Mouse (Mus musculus) stomach, embryonic 16.5 days (tissue): Measurements from ENCODE around the gene Prkaca. TPM values are rescaled to one million over a fixed set of nuclear protein-coding genes. Genes with fewer than 3 reads are reported as not detected.

ENCODE experiments used
- ATAC-seq: fragments of 200-750 bp; cut with Nextera tagmentation; 2 replicates; pipeline ENCODE4 v1.8.0; 2017; ENCODE audit warnings: moderate number of reproducible peaks, moderate TSS enrichment; ENCODE audit not compliant: insufficient read depth, low FRiP score
- H3K27ac ChIP-seq: fragments of 300-500 bp; sonication (generic); 2 replicates; pipeline ENCODE4 v1.5.1; 2014; ENCODE audit warnings: low read length
- H3K27me3 ChIP-seq: fragments of 300-500 bp; sonication (generic); 2 replicates; pipeline ENCODE4 v1.6.1; 2014; ENCODE audit warnings: low read length, control low read depth, mixed read lengths; ENCODE audit not compliant: control insufficient read depth, insufficient read depth
- H3K36me3 ChIP-seq: fragments of 300-500 bp; sonication (generic); 2 replicates; pipeline ENCODE4 v1.6.1; 2014; ENCODE audit warnings: low read length; ENCODE audit not compliant: control insufficient read depth, insufficient read depth
- H3K4me1 ChIP-seq: fragments of 300-500 bp; sonication (generic); 2 replicates; pipeline ENCODE4 v1.6.1; 2014; ENCODE audit warnings: low read length, control low read depth, mixed read lengths; ENCODE audit not compliant: control insufficient read depth, insufficient read depth
- H3K4me2 ChIP-seq: fragments of 300-500 bp; sonication (generic); 2 replicates; pipeline ENCODE4 v1.6.1; 2014; ENCODE audit warnings: low read depth, low read length, mixed read lengths
- H3K4me3 ChIP-seq: fragments of 300-500 bp; sonication (generic); replicated peaks from 2 replicates; pipeline ENCODE4 v1.5.1; 2014; ENCODE audit warnings: mild to moderate bottlenecking, low read length
- H3K9ac ChIP-seq: fragments of 300-500 bp; sonication (generic); 2 replicates; pipeline ENCODE4 v1.6.1; 2014; ENCODE audit warnings: low read length
- H3K9me3 ChIP-seq: fragments of 300-500 bp; sonication (generic); replicated peaks from 2 replicates; pipeline ENCODE4 v1.6.1; 2016; ENCODE audit warnings: low read length, control low read depth; ENCODE audit not compliant: control insufficient read depth
- WGBS: fragments of 180-500 bp; shearing (Covaris S2); extraction: QIAGEN DNeasy Blood & Tissue Kit; methylation state at CpG from one replicate; pipeline ENCODE4 v1.1.7; 2014; 5-methylcytosine and 5-hydroxymethylcytosine counted together
- polyA plus RNA-seq: library from polyadenylated mRNA; unstranded; fragments of >200 nt; fragmentation: Nextera tagmentation; extraction: Ambion mirVana; gene quantifications from 2 replicates; pipeline ENCODE4 v1.2.1, GENCODE M21; 2015

The Prkaca gene
- polyA plus RNA-seq, result 49.5 and 79.8 TPM in 2 replicates

DNA sequence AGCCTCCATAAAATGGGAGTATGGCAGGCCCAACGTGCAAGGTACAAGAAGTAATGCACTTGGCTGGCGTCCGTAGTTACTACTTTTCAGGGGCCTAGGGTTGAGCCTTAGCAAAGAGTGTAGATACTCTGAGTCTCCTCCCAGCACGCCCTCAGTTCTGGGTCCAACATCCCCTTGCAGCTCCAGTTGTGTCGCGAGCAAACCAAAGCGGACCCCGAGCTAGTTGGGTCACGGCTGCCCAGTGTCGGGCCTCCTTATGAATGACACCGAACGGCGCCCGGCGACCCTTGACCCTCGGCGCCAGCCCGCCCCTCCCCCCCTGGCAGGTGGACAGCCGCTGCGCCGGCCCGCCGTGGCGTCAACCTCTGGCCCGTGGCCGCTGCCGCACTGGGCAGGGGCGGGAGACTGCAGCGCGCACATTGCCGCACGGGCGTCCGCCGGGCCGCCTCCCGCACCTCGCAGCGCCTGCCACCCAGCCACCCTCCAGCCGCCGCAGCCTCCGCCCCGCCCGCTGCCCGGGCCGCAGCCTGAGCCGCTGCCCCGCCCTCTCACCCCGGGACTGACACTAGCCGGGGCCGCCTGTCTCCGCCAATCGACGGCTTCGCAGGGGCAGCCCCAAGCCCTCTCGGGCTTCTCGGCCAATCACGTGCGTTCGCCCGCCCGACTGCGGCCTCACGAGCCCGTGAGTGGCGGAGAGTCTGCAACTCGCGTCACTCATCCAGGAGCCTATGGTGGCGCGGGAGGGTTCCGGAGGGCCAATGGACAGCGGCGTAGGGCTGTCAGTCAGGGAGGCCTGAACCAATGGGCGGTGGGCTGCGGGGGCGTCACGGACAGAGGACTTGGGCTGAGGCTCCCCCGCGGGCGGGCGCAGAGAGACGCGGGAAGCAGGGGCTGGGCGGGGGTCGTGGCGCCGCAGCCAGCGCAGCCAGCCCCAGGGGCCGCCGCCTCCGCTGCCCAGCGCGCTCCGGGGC, at the start of gene Prkaca:
TSS of gene Prkaca (plus strand) at position 844 of the 971 bp plus-strand sequence.
- H3K4me1 ChIP-seq, result peaks cover 28% of the 10 kb centered on the region

DNA sequence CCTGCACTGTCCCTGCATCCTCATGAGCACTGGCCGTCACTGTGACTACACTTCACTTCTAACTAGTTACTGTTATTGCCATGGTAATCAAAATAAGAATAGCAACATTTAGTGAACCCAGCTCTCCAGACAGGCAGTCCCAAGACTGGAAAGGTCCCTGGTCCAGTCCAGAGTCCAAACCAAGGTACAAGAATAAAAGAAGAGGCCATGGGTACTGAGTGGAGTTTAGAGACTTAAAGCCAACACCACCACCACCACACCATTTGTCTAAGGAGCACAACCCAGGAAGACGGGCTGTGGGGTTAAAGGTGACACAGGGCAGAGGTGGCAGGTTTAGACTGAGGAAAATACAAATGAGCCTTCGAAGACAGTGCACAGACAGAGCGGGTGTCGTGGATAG, 48.2 kb upstream of the Prkaca start:
- Histone ChIP-seq H3K27me3 (no peaks in the 10 kb centered on the region), H3K9ac (no peak overlapping the region), H3K4me1 (no peaks in the 10 kb centered on the region), H3K27ac (no peak overlapping the region), H3K4me3 (no peak overlapping the region), H3K4me2 (no peak overlapping the region), H3K9me3 (no peaks in the 10 kb centered on the region), H3K36me3 (peaks cover 9% of the 10 kb centered on the region)
- no peak for ATAC-seq
- WGBS, result 72% methylated on average over 5 of the region's 5 CpGs

More for the DNA sequence above, at the start of gene Prkaca:
- WGBS, result under 1% methylated on average over 82 of the region's 94 CpGs
- Histone ChIP-seq H3K9ac (peak within 1 kb of the TSS; percentile 89), H3K4me2 (peak within 1 kb of the TSS; percentile 93), H3K4me3 (peak within 1 kb of the TSS; percentile 83), H3K27ac (peak within 1 kb of the TSS; percentile 46), H3K36me3 (no peaks in the 10 kb centered on the region; the same call in 1 of the 2 replicates), H3K9me3 (no peaks in the 10 kb centered on the region), H3K27me3 (no peaks in the 10 kb centered on the region)
- peak; percentile 99 for ATAC-seq

DNA sequence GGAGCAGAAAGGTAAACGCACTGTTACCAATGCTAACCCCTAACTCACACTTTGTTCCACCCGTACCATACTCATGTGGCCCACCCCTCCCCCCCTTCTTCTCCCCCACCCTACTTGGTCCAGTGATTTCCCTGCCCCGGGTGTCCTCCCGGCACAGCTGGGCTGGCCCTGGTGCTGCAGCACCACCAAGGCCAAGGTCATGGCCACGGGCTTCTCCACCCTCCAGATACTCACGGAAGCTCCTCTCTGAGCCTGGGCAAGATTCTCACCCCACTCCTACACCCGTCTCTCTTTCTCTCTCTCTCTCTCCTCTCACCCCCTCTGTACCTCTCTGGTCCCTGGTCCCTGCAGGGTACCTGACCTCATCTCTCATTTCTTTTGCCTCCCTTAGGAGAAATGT, 46.5 kb upstream of the Prkaca start:
- ATAC-seq, result no peak
- H3K4me1 ChIP-seq, result no peaks in the 10 kb centered on the region
- H3K27ac ChIP-seq, result no peak overlapping the region
- H3K9ac ChIP-seq, result no peak overlapping the region
- no peak overlapping the region for H3K4me2 ChIP-seq
- no peaks in the 10 kb centered on the region for H3K9me3 ChIP-seq
- no peak overlapping the region for H3K4me3 ChIP-seq
- WGBS, result 63% methylated on average over 7 of the region's 7 CpGs
- no peaks in the 10 kb centered on the region for H3K27me3 ChIP-seq
- peaks cover 19% of the 10 kb centered on the region for H3K36me3 ChIP-seq

DNA sequence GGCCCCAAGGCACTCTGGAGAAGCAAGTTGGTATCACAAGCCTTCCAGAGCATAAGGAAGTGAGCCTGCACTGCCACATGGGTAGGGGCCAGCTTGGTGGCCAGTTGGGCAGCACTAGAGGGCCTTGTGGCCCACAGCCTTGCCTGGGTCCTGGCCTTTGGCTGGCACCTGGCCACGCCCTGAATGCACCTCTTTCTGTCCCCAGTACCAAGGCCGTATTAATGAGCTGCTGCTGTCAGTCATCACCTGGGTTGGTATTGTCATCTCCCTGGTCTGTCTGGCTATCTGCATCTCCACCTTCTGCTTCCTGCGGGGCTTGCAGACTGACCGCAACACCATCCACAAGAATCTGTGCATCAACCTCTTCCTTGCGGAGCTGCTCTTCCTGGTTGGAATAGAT, 38.6 kb upstream of the Prkaca start:
- H3K36me3 ChIP-seq, result peaks cover 36% of the 10 kb centered on the region
- no peak for ATAC-seq

DNA sequence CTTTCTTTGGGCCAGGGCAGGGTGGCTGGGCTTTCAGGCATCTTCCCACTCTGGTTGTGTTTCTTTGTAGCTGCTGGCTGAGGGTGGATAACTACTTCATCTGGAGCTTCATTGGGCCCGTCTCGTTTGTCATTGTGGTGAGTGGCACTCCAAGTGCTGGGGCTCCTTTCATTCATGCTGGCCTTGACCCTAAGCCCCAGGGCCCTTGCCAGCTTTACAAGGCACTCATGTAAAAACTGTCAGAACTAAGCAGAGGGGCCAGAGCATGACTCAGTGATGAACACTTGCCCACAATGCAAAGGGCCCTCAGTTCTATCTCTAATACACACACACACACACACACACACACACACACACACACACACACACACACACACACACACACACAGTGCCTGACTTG, 37.8 kb upstream of the Prkaca start:
- no peak overlapping the region for H3K4me3 ChIP-seq
- H3K4me1 ChIP-seq, result no peaks in the 10 kb centered on the region
- 89% methylated on average over 2 of the region's 2 CpGs for WGBS
- ATAC-seq, result no peak
- peaks cover 28% of the 10 kb centered on the region for H3K36me3 ChIP-seq
- no peak overlapping the region for H3K4me2 ChIP-seq
- H3K9ac ChIP-seq, result no peak overlapping the region
- no peaks in the 10 kb centered on the region for H3K9me3 ChIP-seq
- H3K27me3 ChIP-seq, result no peaks in the 10 kb centered on the region
- no peak overlapping the region for H3K27ac ChIP-seq

More for the DNA sequence above, 38.6 kb upstream of the Prkaca start:
- Histone ChIP-seq H3K4me3 (no peak overlapping the region), H3K27me3 (no peaks in the 10 kb centered on the region), H3K4me1 (no peaks in the 10 kb centered on the region), H3K27ac (no peak overlapping the region), H3K9me3 (no peaks in the 10 kb centered on the region), H3K4me2 (no peak overlapping the region), H3K9ac (no peak overlapping the region)
- WGBS, result 83% methylated on average over 5 of the region's 5 CpGs

DNA sequence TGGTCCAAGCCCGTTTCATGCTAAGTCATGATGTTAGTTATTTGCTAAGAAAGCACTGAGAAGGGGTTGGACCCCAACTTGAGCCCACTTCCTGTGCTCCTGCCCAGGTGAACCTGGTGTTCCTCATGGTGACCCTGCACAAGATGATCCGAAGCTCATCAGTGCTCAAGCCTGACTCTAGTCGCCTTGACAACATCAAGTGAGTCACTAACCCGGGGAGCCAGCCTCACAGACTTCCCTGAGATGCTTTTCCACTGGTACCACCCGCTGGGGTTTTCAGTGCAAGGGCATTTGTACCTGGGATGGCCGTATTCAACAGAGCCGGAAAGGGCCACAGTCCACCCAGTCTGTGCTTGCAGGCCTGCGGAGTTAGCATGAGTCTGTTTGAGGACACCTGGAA, 37.4 kb upstream of the Prkaca start:
- no peak for ATAC-seq
- 93% methylated on average over 8 of the region's 8 CpGs for WGBS
- H3K36me3 ChIP-seq, result peaks cover 26% of the 10 kb centered on the region

DNA sequence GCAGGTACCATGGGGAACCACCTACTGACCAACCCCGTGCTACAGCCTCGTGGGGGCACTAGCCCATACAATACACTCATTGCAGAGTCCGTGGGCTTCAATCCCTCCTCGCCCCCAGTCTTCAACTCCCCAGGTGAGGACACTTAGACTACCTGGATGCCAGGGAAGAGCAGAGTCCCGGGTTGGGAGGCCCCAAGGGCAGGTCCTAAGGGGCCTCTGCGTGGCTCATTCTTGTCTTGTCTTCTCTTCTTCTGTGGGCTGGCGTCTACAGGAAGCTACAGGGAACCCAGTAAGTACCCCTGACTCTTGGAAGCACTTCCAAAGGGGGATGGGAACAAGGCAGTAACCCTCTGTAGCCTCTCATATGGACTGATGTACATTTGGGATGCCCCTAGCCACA, 35.1 kb upstream of the Prkaca start:
- H3K27ac ChIP-seq, result no peak overlapping the region
- no peaks in the 10 kb centered on the region for H3K4me1 ChIP-seq
- H3K9ac ChIP-seq, result no peak overlapping the region
- no peak for ATAC-seq
- H3K27me3 ChIP-seq, result no peaks in the 10 kb centered on the region
- peaks cover 15% of the 10 kb centered on the region for H3K36me3 ChIP-seq
- H3K4me2 ChIP-seq, result no peak overlapping the region
- H3K4me3 ChIP-seq, result no peak overlapping the region
- 93% methylated on average over 7 of the region's 7 CpGs for WGBS
- no peaks in the 10 kb centered on the region for H3K9me3 ChIP-seq

More for the DNA sequence above, 37.4 kb upstream of the Prkaca start:
- no peak overlapping the region for H3K4me2 ChIP-seq
- no peak overlapping the region for H3K27ac ChIP-seq
- no peaks in the 10 kb centered on the region for H3K27me3 ChIP-seq
- no peak overlapping the region for H3K9ac ChIP-seq
- H3K4me1 ChIP-seq, result no peaks in the 10 kb centered on the region
- H3K9me3 ChIP-seq, result no peaks in the 10 kb centered on the region
- H3K4me3 ChIP-seq, result no peak overlapping the region

DNA sequence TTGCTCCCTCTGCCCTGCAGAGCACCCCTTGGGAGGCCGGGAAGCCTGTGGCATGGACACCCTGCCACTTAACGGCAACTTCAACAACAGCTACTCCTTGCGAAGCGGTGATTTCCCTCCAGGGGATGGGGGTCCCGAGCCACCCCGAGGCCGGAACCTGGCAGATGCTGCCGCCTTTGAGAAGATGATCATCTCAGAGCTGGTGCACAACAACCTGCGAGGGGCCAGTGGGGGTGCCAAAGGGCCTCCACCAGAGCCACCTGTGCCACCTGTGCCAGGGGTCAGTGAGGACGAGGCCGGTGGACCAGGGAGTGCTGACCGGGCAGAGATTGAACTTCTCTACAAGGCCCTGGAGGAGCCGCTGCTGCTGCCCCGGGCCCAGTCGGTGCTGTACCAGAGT, 34.5 kb upstream of the Prkaca start:
- WGBS, result 90% methylated on average over 15 of the region's 15 CpGs

DNA sequence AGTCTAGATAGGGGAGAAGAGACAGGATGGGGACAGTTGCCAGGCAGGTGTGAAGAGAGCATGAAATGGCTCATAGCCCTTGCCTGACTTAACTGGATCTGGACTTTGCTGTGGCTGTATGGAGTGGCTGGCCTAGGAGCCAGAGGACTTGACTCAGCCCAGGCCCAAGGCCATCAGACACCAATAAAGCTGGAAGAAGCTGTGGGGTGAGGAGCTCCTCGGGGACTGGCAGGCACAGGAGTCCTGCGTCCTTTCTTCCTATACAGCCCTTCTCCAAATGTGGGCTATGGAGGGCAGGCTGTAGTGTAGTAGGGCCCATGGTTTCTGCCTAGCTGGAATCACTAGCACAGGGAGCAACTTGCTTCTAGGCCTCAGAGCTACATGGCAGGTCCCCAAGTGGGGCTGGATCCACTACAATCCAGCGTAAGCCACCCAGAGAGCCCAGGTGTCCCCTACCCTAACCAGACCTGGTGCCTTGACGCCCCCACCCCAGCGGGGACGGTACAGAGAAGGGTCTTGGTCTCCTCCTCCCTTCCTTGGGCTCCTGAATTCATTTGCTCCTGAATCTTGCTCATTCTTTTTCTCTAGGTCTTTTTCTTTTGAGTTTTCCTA, 31.6 kb upstream of the Prkaca start:
- H3K27me3 ChIP-seq, result no peaks in the 10 kb centered on the region
- ATAC-seq, result no peak
- no peak overlapping the region for H3K4me2 ChIP-seq
- H3K9ac ChIP-seq, result no peak overlapping the region
- no peaks in the 10 kb centered on the region for H3K9me3 ChIP-seq
- H3K4me3 ChIP-seq, result no peak overlapping the region
- 73% methylated on average over 6 of the region's 6 CpGs for WGBS
- H3K4me1 ChIP-seq, result no peaks in the 10 kb centered on the region
- H3K36me3 ChIP-seq, result 0 out of 2 replicates have a peak, but pooled peaks cover 3% of the 10 kb centered on the region
- no peak overlapping the region for H3K27ac ChIP-seq

More for the DNA sequence above, 34.5 kb upstream of the Prkaca start:
- no peaks in the 10 kb centered on the region for H3K4me1 ChIP-seq
- no peak overlapping the region for H3K4me3 ChIP-seq
- no peak overlapping the region for H3K9ac ChIP-seq
- H3K27me3 ChIP-seq, result no peaks in the 10 kb centered on the region
- no peak for ATAC-seq
- peaks cover 11% of the 10 kb centered on the region; the same call in 1 of the 2 replicates for H3K36me3 ChIP-seq
- no peaks in the 10 kb centered on the region for H3K9me3 ChIP-seq
- H3K4me2 ChIP-seq, result no peak overlapping the region
- no peak overlapping the region for H3K27ac ChIP-seq
